Mouse (Mus musculus): Measurements from ENCODE around the gene Shank2.

Shank2 gene

GRCm38 (mm10) chr7:144170686-144171085 is 169.0 kb downstream of the Shank2 start:
- DNase-seq (ENCODE audit: low spot score): no peak

GRCm38 (mm10) chr7:144173869-144174268 is 172.1 kb downstream of the Shank2 start:
- DNase-seq (ENCODE audit: low spot score): no peak

GRCm38 (mm10) chr7:144174329-144174728 is 172.6 kb downstream of the Shank2 start:
- no peak for DNase-seq (ENCODE audit: low spot score)

GRCm38 (mm10) chr7:144175025-144175424 is 173.3 kb downstream of the Shank2 start:
- DNase-seq (ENCODE audit: low spot score): no peak

- DNase-seq (ENCODE audit: low spot score): no peak
Observed at GRCm38 (mm10) chr7:144175481-144176233, 173.9 kb downstream of the Shank2 start.

GRCm38 (mm10) chr7:144176234-144176730 is 174.6 kb downstream of the Shank2 start:
- no peak for DNase-seq (ENCODE audit: low spot score)

GRCm38 (mm10) chr7:144179436-144179835 is 177.7 kb downstream of the Shank2 start:
- no peak for DNase-seq (ENCODE audit: low spot score)

GRCm38 (mm10) chr7:144180885-144181284 is 179.2 kb downstream of the Shank2 start:
- peak; percentile 22 for DNase-seq (ENCODE audit: low spot score)

- no peak for DNase-seq (ENCODE audit: low spot score)
Observed at GRCm38 (mm10) chr7:144187869-144188430, 186.2 kb downstream of the Shank2 start.

- no peak for DNase-seq (ENCODE audit: low spot score)
Observed at GRCm38 (mm10) chr7:144189446-144189845, 187.7 kb downstream of the Shank2 start.

GRCm38 (mm10) chr7:144198491-144198890 is 196.8 kb downstream of the Shank2 start:
- no peak for DNase-seq (ENCODE audit: low spot score)

- no peak for DNase-seq (ENCODE audit: low spot score)
Observed at GRCm38 (mm10) chr7:144202017-144202682, 200.4 kb downstream of the Shank2 start.

GRCm38 (mm10) chr7:144204290-144204689 is 202.6 kb downstream of the Shank2 start:
- no peak for DNase-seq (ENCODE audit: low spot score)

GRCm38 (mm10) chr7:144205161-144205560 is 203.4 kb downstream of the Shank2 start:
- DNase-seq (ENCODE audit: low spot score): no peak

GRCm38 (mm10) chr7:144205837-144206236 is 204.1 kb downstream of the Shank2 start:
- DNase-seq (ENCODE audit: low spot score): no peak

- DNase-seq (ENCODE audit: low spot score): no peak
Observed at GRCm38 (mm10) chr7:144206254-144206653, 204.5 kb downstream of the Shank2 start.

GRCm38 (mm10) chr7:144207100-144207499 is 205.4 kb downstream of the Shank2 start:
- no peak for DNase-seq (ENCODE audit: low spot score)

GRCm38 (mm10) chr7:144207849-144208248 is 206.1 kb downstream of the Shank2 start:
- peak; percentile 8 for DNase-seq (ENCODE audit: low spot score)

GRCm38 (mm10) chr7:144208628-144209027 is 206.9 kb downstream of the Shank2 start:
- no peak for DNase-seq (ENCODE audit: low spot score)

- DNase-seq (ENCODE audit: low spot score): no peak
Observed at GRCm38 (mm10) chr7:144210526-144210925, 208.8 kb downstream of the Shank2 start.

GRCm38 (mm10) chr7:144212694-144213093 is 211.0 kb downstream of the Shank2 start:
- DNase-seq (ENCODE audit: low spot score): no peak

GRCm38 (mm10) chr7:144217192-144217591 is 215.5 kb downstream of the Shank2 start:
- DNase-seq (ENCODE audit: low spot score): peak; percentile 17

GRCm38 (mm10) chr7:144228683-144229082 is 227.0 kb downstream of the Shank2 start:
- DNase-seq (ENCODE audit: low spot score): no peak

Data from ovary, postnatal 10 days (tissue).